Mouse (Mus musculus) gastrocnemius, postnatal 14 days (tissue): ENCODE data around the gene Cbx8. TPM values are rescaled to one million over a fixed set of nuclear protein-coding genes. Genes with fewer than 3 reads are reported as not detected.

ENCODE experiments used
- DNase-seq: peaks from one replicate; pipeline ENCODE4 v3.0.0; 2021; ENCODE audit warnings: mixed read lengths
- intact Hi-C: fragments of 180-260 bp; cut with DNase I; formaldehyde crosslinking; loops from one replicate; pipeline ENCODE4 v1.15.1; 2025; ENCODE audit warnings: low total_unique reads
- total RNA-seq, 2 experiments: library from RNA; stranded (reverse); gene quantifications; 2 replicates each; pipeline ENCODE4 v1.2.3; 2021

Gene Cbx8
- total RNA-seq, 2 experiments from 2014 or later, result 2.1 to 2.7 TPM

DNA sequence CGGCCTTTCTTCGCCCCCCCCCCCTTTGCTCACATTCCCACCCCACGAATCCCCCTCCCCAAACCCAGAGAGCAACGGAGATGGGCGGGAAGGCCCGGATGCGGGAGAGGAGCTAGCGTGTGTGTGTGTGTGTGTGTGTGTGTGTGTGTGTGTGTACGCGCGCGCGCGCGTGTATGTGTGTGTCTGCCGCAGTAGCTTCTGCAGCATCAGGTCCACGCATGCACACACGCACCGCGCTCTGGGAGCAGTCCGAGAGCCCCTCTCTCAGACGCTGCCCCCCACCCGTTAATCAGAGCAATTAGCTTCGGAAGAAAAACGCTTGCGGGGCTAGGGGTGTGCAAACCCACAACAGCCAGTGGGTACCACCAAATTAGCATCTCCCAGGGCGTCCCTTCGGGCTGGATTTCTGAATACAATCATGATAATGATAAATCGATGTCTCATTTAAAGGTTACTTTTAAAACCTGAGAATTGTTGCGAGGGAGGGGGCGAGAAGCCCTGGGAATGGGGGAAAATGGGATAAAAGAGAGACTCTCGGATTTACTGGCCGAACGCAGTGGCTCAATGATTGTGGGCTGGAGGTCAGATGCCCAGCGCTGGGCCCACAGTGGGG is 13.1 kb upstream of the Cbx8 start:
- intact Hi-C loops, result no loop called here
- no peak for DNase-seq

DNA sequence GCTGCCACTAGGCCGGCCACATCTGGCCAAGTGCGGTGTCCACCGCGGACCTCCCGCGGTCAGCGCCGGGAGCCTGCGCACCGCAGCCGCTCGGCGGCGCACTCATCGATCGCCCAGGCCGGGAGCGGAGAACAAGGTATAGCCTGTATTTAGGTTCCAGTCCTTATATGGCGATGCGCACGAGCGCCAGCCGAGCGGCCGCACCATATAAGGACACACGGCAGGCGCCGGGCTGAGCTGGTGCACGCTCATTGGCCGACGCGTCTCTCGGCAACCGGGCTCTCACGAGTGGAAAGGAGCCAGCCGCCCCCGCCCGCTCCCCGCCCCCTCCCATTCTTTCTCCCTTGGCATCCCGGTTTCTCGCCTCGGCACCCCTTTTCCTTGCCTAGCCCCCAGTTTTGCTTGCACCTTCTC is 12.5 kb upstream of the Cbx8 start:
- peak; percentile 55 for DNase-seq
- intact Hi-C loops, result no loop called here

DNA sequence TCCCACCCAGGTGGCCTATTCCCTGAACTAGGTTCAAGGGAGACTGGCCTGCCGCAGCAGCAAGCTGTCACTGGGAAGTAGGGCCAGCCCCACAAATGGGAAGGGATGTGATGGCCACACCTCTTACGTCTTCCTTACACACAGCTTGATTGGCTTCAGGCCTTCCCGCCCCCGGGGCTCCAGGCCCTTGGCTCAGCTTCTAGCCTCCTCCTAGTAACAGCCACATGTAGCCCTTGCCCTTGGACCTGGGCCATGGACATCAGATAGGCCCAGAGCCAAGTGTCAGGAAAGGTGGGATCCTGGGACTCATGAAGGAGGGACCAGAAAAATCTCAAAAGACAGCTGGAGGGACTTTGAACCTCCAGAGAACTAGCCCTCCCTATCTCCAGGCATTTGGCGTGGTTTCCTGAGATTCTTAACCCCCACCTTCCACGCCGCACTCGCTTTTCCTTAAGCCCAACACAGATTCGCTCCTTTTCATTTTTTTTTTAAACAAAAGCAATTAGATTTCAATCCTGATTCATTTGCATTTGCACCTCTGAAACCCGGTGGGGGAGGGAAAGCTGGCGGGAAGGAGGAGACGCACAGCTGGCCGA is 12.0 kb upstream of the Cbx8 start:
- intact Hi-C loops, result no loop called here
- DNase-seq, result no peak

DNA sequence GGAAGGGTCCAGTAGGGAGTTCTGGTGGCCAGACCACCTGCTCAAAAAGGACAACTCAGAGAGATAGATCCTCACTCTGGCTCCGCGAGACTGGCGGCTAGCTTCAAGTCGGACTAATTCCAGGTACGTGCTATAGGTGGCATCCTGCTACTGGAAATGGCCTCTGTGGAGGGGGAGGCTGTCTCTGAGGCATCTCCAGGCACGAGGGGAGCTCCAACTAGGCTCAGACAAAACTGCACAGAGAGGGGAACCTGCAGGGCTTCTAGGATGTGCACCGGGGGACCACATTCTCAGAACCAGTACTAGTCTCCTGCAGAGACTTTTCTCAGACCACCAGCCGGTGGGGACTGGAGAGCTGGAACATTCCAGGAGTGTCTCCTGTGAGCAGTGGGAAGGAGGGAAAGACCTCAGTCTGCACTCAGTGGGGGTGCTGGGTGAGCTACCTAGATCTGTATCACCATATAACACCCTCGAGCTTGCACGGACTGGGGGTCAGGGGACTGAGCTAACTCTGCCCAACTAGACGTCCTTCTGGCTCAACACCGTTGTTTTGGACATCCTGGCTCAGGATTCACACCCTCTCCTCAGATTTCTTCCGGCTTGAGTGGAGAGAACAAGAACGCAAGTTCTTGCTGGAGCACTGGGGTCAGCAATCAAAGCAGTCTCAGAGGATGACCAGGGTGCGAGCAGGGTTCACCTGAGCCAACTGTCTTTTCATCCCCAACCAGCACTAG is 11.3 kb upstream of the Cbx8 start:
- no peak for DNase-seq
- intact Hi-C loops, result no loop called here

DNA sequence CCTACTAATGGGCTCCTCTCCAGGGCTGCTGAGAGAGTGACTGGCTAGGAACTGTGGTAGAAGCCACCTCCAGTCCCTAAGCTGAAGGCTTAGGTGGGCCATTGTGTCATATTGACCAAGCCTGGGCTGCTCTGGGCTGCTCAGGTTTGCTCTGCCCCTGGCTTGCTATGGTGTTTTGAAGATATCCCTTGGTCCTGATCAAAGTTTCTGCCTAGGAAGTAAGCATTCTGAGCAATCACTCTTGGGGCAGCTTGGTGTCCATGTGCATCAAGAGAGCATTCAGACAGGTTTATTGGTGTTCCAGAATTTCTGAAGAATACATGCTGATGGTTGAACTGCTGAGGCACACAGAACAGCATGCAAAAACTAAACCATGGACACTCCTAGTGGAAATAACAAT is 10.7 kb upstream of the Cbx8 start:
- intact Hi-C loops, result no loop called here

DNA sequence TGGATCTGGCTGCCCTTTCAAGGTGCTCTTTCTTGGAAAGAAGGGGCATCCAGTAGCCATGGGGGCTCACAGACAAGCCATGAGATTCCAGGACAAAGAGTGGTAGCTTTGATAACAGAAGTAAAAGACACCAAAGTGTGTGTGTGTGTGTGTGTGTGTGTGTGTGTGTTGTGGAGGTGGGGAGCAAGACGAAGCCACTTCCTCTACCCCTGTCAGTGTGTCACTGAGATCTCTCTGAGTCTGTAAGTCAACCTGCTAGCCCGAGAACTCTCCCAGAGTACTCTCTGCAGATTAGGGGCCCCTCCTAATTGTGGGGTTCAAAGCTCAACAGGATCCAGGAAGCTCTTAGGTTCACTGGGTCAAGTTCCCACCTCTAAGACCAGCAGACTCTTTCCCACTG is 9.6 kb upstream of the Cbx8 start:
- intact Hi-C loops, result no loop called here
- no peak for DNase-seq

More for the DNA sequence above, 10.7 kb upstream of the Cbx8 start:
- no peak for DNase-seq

DNA sequence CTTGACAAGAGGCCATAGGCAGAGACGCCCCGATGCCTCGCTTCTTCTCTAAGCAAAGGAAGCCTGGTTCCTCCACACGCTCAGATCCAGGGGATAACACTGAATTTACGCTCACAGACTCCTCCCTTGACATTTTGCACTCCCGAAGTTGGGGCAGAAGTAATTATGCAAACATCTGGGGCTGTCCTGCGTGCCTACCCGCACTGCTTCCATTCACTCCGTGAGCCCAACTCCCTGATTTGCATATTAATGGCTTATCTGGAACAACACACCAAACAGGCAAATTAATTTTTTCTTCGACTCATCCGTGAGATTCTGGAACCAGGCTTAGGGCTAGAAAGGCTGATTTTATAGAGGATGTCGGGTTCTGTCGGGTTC is 7.4 kb upstream of the Cbx8 start:
- intact Hi-C loops, result no loop called here
- DNase-seq, result no peak

DNA sequence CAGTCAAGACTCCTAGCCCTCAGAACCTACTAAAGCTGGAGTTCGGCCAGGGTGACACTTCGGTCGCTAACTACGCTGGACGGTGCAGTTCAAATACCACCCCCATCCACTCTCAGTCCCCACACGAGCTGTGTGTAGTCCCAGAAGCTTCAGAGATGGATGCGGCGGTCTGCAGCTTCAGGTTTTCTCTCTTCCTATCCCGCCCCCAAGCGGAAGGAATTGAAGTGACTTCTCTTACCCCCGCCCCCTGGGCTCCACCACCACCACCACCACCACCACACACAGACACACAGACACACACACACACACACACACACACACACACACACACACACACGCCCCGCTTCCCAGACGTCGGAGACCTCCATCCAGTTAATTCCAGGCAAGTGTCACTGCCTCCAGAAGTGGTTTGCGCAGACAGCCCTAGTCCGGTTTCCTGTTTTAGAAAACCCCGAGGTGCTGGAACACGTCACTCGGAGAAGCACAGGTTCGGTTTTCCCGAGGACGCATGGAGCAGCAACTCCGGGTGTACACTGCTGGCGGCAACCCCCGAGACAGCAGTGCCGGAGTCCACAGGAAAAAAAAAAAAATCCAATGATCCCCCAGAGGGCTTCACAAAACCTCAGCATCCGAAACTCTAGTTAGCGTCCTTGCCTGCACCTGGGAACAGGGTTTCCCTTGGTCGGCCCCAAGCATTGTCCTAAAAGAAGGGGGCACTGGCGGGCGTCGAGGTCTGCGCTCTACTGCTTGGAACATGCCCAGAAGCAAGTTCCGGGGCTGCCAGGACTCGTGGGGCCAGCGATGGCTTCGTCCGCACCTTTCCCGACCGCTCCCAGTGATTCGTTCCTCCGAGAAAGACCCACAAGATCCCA is 6.7 kb upstream of the Cbx8 start:
- DNase-seq, result no peak
- intact Hi-C loops, result no loop called here

DNA sequence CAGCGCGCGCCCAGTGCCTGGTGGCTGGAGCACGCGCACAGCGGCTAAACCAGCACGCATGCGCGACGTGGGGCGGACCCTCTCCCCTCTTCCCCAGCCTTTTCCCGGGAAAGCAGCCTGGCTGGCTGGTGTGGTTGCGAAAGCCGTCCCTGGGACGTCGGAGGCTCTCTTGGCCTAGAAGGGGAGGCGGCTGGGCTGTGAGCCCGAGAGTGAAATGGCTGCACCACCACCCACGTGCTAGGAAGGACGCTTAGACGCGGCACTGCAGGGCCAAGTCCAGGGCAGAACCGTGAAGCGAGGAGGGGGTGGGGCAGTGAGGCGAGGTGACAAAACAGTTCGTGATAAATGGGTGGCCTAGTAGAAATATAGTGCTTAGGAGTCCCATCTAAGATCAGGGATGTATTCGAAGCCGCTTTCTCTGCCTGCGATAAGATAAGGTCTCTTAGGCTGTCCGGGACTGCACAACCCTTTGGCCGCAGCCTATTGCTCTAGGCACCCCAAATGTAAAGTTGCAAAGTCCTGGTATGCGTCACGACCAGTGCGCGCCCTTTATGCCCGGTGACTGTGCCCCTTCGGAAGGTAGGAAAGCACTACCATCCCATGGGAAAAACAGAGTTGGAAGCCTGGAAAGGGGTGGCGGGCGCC is 6.0 kb upstream of the Cbx8 start:
- peak; percentile 71 for DNase-seq
- intact Hi-C loops, result no loop called here

DNA sequence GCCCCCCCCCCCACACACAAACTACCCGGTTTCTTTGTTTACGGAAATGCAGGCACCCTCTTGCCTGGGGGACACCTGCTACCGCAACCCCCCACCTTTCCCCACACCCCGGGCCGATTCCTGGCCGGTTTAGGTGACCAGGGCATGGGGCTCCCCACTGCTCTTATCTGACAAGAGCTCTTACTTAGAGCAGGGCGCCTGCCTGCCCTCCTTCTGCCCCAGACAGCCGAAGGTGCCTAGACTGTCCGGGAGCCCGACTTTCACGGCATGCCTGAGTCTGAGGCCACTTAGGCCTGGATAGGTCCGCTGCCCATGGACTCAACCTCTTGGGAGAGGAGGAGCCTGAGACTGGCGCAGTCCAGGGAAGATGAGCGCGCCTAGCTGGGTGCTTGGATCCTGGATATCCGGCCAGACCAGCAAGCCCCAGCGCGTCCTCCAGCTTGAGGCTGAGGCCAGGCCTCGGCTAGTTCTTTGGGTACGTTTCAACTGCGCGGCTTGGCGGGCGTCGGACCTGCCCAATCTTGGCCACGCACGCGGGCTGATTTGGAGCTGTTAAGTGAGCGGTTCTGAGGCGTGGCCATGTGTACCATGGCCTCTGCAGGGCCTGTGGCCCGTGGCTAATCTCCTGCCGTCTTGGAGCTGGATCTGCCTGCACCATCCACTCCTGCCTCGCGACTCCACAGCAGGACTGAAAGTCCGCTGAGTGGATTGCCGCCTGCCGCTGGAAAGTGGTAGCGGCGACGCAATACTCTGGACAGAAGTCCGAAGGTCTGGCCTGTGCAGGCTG is 4.0 kb upstream of the Cbx8 start:
- intact Hi-C loops, result no loop called here
- peak; percentile 45 for DNase-seq

DNA sequence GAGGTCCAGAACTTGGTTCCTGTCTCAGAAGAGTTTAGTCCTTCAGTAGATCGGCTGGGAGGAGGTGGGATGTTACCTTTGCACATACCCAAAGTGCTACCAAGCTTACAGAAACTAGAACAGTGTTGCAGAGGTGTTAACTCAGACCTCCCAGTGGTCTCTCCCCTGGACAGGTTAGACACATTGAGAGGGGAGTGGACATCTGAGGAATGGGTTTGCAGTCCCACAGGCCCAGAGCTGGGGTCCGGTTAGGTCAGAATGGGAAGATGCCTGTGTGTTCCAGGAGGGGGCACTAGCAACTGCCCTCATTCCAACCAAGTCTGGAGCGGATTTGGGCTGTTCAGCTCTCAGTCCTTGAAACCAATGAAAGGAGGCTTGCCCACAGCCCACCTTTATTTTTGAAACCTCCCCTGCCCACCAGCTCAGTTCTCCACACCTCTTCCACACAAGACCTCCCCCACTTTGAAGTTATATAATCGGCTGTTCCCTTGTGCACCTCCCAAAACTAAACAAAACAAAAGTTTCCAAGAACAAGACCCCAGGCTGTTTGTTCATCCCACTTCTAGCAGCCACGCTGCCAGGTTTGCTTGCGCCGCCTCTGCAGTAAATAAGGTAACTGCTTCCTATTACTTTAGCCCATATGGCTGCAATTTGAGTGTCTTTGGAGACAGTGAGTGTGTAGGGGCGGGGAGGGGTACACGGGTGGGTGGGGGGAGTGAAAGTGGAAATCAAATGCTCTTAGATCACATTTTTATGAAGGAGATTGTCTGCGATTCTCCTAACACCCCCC is 3.2 kb upstream of the Cbx8 start:
- no peak for DNase-seq
- intact Hi-C loops, result no loop called here

DNA sequence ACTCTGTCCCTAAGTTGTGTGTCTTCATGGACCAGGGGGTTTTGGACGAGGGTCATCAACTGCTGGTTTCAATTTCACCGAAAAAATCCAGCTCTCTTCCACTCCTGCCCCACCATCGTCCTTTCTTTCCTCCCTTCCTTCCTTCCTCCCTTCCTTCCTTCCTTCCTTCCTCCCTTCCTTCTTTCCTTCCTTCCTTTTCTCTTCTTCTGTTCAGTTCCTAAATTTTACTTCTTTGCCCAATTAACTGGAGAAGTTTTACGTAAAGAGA is 2.4 kb upstream of the Cbx8 start:
- intact Hi-C loops, result no loop called here
- no peak for DNase-seq

DNA sequence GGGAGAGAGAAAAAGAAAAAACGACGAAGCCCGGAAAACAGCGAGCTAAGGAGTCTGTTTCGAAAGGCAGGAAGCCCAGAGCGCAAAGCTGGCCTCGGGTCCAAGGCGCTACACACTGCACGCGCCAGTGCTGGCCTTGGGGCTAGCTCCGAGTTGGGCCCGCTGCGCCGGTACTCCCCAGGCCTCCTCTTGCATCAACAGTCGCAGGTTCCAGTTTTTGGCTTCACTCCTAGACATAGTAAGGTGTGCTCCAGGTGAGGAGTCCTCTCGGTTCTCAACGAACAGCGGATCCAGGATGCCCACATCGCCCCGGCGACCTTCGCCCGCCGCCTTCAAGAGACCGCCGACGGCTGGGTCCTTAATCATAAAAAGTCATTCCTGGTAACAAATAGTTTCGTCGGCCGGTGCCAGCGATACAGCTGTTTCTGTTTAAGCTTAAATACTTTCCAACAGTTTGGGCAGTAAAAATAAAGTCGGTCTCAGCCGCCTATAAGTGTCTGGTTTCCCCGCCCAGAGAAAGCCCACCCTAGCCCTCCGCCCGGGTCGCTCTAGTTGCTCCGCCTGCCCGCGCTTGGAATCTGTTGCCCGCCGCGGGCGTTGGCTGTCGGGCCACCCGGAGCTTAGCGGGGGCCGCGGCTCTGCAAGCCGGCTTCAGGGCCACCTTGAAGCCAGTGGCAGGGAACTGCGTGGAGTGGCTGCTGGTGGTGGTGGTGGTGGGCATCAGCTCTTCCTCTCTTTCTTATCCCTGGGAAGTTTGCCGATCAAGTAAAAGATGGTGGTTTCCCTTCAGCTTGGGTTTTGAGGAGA is 1.9 kb upstream of the Cbx8 start:
- intact Hi-C loops, result no loop called here
- DNase-seq, result no peak

DNA sequence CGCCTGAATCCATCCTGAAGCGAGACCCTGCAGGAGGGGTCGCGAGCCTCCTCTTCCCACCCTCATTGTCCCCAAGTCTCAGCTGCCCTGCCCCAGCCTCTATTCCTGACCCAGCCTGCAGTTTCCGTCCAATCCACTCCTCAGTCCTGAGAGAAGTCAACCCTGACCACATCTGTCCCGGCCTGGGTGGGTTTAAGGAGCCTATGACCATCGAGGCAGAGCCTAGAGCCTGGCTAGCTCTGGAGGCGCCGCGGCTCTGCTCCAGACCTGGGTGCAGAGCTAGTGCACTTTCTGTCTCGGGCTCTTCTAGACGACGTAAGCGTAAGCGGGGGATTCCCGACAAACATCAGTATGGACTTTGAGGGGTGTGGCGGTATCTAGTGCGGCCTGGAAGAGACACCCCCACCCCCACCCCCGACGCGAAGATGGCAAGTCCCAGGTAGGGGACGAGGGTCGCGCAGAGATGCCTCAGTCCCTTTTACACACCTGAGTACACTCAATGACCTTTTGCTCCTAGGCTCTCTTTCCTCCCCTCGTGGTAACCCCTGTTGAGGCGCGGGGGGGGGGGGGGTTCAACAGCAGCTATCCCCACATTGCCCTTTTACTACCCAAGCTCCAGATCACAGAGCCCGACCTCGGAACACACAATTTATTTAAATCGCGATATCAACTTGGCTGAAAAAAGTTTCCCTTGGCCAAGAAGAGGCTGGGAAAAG is 1.1 kb upstream of the Cbx8 start:
- DNase-seq, result no peak
- intact Hi-C loops, result no loop called here

DNA sequence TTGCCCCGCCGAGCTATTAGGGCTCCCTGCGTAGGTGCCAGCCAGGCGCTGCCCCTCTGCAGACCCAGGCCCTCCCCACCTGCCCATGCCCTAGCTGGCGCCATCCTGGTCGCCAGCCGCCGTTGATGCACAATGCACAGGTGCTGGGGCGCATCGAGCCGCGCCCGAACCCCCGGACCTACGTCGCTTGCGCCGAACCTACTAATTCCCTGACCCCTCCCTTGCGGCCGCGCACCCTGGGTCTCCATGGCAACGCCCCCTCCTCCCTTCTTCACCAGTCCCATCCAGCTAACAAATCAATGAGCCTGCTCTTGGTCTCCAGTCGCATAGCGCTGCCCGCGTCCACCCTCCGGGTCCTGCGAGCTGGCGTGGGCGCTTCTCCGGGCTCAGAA is 552 bp upstream of the Cbx8 start:
- intact Hi-C loops, result no loop called here
- DNase-seq, result no peak

DNA sequence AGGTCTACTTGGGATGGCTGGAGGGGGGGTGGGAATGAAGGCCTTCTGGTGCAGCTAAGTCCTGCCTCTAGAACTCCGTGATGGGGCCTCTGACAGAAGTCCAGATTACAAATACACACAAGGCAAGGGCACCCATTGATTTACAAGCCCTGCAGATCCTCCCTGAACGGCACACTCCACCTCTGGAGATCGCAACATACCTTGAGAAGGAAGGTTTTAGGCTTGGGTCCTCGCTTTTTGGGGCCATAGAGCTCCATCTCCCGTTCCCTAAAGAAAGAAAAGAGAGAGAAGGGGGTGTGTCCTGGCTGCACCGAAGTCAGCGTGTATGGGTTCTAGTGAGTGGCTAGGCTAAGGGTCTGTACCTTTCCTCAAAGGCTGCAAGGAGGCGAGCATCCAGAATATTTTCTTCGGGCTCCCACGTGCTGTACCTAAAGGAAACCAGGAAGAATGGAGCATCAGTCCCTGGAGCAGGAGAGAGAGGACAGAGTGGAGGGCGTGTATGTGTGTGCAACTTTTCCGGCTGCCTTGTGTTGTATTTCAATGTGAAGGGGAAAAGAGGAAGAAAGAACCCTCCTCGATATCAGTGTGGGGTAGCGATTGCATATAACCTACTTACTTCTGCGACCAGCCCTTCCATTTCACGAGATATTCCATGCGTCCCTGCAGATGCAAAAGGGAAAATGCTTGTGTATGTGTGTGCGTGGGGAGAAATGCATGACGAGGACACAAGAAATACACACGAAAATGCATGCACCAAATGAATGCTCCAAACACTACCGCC is 847 bp downstream of the Cbx8 start:
- intact Hi-C loops, result loop anchor here (10.0 kb wide), 1 partner anchor 45 kb away; the partner anchor contains the start of gene Cbx4
- no peak for DNase-seq
